Mouse (Mus musculus) lung, embryonic 15.5 days (tissue): ENCODE data around the gene Nf2. TPM values are rescaled to one million over a fixed set of nuclear protein-coding genes. Genes with fewer than 3 reads are reported as not detected.

Source experiments
- ATAC-seq: fragments of 200-750 bp; cut with Nextera tagmentation; 2 replicates; pipeline ENCODE4 v1.8.0; 2017; ENCODE audit warnings: moderate number of reproducible peaks, borderline replicate concordance; ENCODE audit not compliant: low FRiP score, low TSS enrichment; ENCODE audit errors: extremely low read depth
- H3K27ac ChIP-seq: fragments of 300-500 bp; sonication (generic); 2 replicates; pipeline ENCODE4 v1.5.1; 2015; ENCODE audit warnings: moderate library complexity, mild to moderate bottlenecking, inconsistent platforms
- H3K27me3 ChIP-seq: fragments of 300-500 bp; sonication (generic); 2 replicates; pipeline ENCODE4 v1.6.1; 2015; ENCODE audit warnings: inconsistent platforms
- H3K36me3 ChIP-seq: fragments of 300-500 bp; sonication (generic); 2 replicates; pipeline ENCODE4 v1.6.1; 2015; ENCODE audit warnings: inconsistent platforms
- H3K4me1 ChIP-seq: fragments of 300-500 bp; sonication (generic); 2 replicates; pipeline ENCODE4 v1.6.1; 2015; ENCODE audit warnings: inconsistent platforms
- H3K4me2 ChIP-seq: fragments of 300-500 bp; sonication (generic); 2 replicates; pipeline ENCODE4 v1.6.1; 2015; ENCODE audit warnings: inconsistent platforms, mild to moderate bottlenecking, moderate library complexity
- H3K4me3 ChIP-seq: fragments of 300-500 bp; sonication (generic); 2 replicates; pipeline ENCODE4 v1.5.1; 2015; ENCODE audit warnings: mild to moderate bottlenecking, inconsistent platforms
- H3K9ac ChIP-seq: fragments of 300-500 bp; sonication (generic); 2 replicates; pipeline ENCODE4 v1.6.1; 2015; ENCODE audit warnings: inconsistent platforms
- H3K9me3 ChIP-seq: fragments of 300-500 bp; sonication (generic); 2 replicates; pipeline ENCODE4 v1.6.1; 2016; ENCODE audit warnings: inconsistent platforms
- WGBS: fragments of 180-500 bp; shearing (Covaris S2); methylation state at CpG from one replicate; pipeline ENCODE4 v1.1.7; 2015; 5-methylcytosine and 5-hydroxymethylcytosine counted together
- polyA plus RNA-seq: library from polyadenylated mRNA; unstranded; fragments of >200 nt; fragmentation: Nextera tagmentation; extraction: Ambion mirVana; gene quantifications from 2 replicates; pipeline ENCODE4 v1.2.1, GENCODE M21; 2015

The Nf2 gene
- polyA plus RNA-seq, 1 experiment from 2014 or later = 46.3 TPM

GRCm38 (mm10) chr11:4780927-4781326 is 68.4 kb downstream of the Nf2 start:
- WGBS = 81% methylated on average over 3 of the region's 3 CpGs
- Histone ChIP-seq H3K9me3 (no peaks in the 10 kb centered on the region), H3K9ac (no peak overlapping the region), H3K4me2 (no peak overlapping the region), H3K4me1 (no peaks in the 10 kb centered on the region), H3K27me3 (no peaks in the 10 kb centered on the region), H3K27ac (no peak overlapping the region), H3K36me3 (peaks cover 35% of the 10 kb centered on the region), H3K4me3 (no peak overlapping the region)
- ATAC-seq = no peak

DNA sequence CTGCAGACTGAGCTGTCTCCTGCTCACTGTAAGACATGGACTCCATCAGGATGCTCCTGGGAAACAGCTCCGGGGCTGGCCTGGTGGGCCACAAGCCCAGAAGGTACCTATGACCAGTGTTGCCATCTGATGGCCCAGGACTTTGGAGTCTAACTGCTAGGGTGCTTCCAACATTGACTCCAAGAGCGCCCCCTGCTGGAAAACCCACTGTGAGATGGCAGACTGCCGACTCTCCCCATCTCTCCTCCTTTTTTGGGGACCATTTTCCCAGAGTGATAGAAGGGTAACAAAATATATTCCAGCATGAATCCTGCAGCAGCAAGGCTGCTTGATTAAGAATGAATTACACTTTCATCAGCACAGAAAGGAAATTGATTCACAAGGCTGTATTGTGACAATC is 76.4 kb downstream of the Nf2 start:
- no peak overlapping the region for H3K9ac ChIP-seq
- no peaks in the 10 kb centered on the region for H3K27me3 ChIP-seq
- no peaks in the 10 kb centered on the region for H3K9me3 ChIP-seq
- H3K36me3 ChIP-seq = peaks cover 12% of the 10 kb centered on the region; the same call in 1 of the 2 replicates
- no peak overlapping the region for H3K4me3 ChIP-seq
- H3K4me2 ChIP-seq = no peak overlapping the region
- H3K27ac ChIP-seq = no peak overlapping the region
- ATAC-seq = no peak
- WGBS = 32% methylated on average over 3 of the region's 3 CpGs
- no peaks in the 10 kb centered on the region for H3K4me1 ChIP-seq

- Histone ChIP-seq H3K27me3 (no peaks in the 10 kb centered on the region), H3K9me3 (no peaks in the 10 kb centered on the region), H3K4me1 (no peaks in the 10 kb centered on the region), H3K36me3 (peaks cover 12% of the 10 kb centered on the region; the same call in 1 of the 2 replicates), H3K4me2 (no peak overlapping the region), H3K4me3 (no peak overlapping the region), H3K27ac (no peak overlapping the region), H3K9ac (no peak overlapping the region)
- no peak for ATAC-seq
- WGBS = 70% methylated on average over 7 of the region's 7 CpGs
Observed at GRCm38 (mm10) chr11:4771756-4772155, 77.6 kb downstream of the Nf2 start.

- H3K4me3 ChIP-seq = no peak overlapping the region
- peaks cover 12% of the 10 kb centered on the region; the same call in 1 of the 2 replicates for H3K36me3 ChIP-seq
- ATAC-seq = no peak
- no peak overlapping the region for H3K9ac ChIP-seq
- no peak overlapping the region for H3K27ac ChIP-seq
- 90% methylated on average over 6 of the region's 6 CpGs for WGBS
- no peaks in the 10 kb centered on the region for H3K4me1 ChIP-seq
- H3K4me2 ChIP-seq = no peak overlapping the region
- no peaks in the 10 kb centered on the region for H3K9me3 ChIP-seq
- no peaks in the 10 kb centered on the region for H3K27me3 ChIP-seq
Observed at GRCm38 (mm10) chr11:4769881-4770280, 79.5 kb downstream of the Nf2 start.

- Histone ChIP-seq H3K9me3 (no peaks in the 10 kb centered on the region), H3K9ac (no peak overlapping the region), H3K36me3 (peaks cover 12% of the 10 kb centered on the region; the same call in 1 of the 2 replicates), H3K27me3 (no peaks in the 10 kb centered on the region), H3K4me3 (no peak overlapping the region), H3K4me1 (no peaks in the 10 kb centered on the region), H3K4me2 (no peak overlapping the region), H3K27ac (no peak overlapping the region)
- no peak for ATAC-seq
- 67% methylated on average over 7 of the region's 7 CpGs for WGBS
Observed at GRCm38 (mm10) chr11:4769293-4769692, 80.0 kb downstream of the Nf2 start.

- WGBS = 81% methylated on average over 4 of the region's 4 CpGs
- no peak overlapping the region for H3K9ac ChIP-seq
- H3K36me3 ChIP-seq = peaks cover 12% of the 10 kb centered on the region; the same call in 1 of the 2 replicates
- no peak for ATAC-seq
- H3K4me1 ChIP-seq = no peaks in the 10 kb centered on the region
- no peak overlapping the region for H3K4me2 ChIP-seq
- no peak overlapping the region for H3K4me3 ChIP-seq
- peaks cover 1% of the 10 kb centered on the region for H3K27me3 ChIP-seq
- no peaks in the 10 kb centered on the region for H3K9me3 ChIP-seq
- no peak overlapping the region for H3K27ac ChIP-seq
Observed at GRCm38 (mm10) chr11:4768399-4768798, 80.9 kb downstream of the Nf2 start.

GRCm38 (mm10) chr11:4764476-4764875 is 84.9 kb downstream of the Nf2 start:
- H3K9me3 ChIP-seq = no peaks in the 10 kb centered on the region
- no peak overlapping the region for H3K9ac ChIP-seq
- WGBS = 49% methylated on average over 5 of the region's 5 CpGs
- H3K4me1 ChIP-seq = peaks cover 10% of the 10 kb centered on the region; the same call in 1 of the 2 replicates
- H3K4me3 ChIP-seq = no peak overlapping the region
- no peak overlapping the region for H3K4me2 ChIP-seq
- peaks cover 22% of the 10 kb centered on the region for H3K27me3 ChIP-seq
- peaks cover 3% of the 10 kb centered on the region; the same call in 1 of the 2 replicates for H3K36me3 ChIP-seq
- no peak for ATAC-seq
- no peak overlapping the region for H3K27ac ChIP-seq

GRCm38 (mm10) chr11:4763631-4764030 is 85.7 kb downstream of the Nf2 start:
- Histone ChIP-seq H3K36me3 (peaks cover 3% of the 10 kb centered on the region; the same call in 1 of the 2 replicates), H3K9ac (no peak overlapping the region), H3K9me3 (no peaks in the 10 kb centered on the region), H3K4me2 (no peak overlapping the region), H3K4me3 (no peak overlapping the region), H3K4me1 (peaks cover 10% of the 10 kb centered on the region; the same call in 1 of the 2 replicates), H3K27ac (no peak overlapping the region), H3K27me3 (peaks cover 22% of the 10 kb centered on the region)
- no peak for ATAC-seq
- WGBS = 11% methylated on average over 5 of the region's 5 CpGs

DNA sequence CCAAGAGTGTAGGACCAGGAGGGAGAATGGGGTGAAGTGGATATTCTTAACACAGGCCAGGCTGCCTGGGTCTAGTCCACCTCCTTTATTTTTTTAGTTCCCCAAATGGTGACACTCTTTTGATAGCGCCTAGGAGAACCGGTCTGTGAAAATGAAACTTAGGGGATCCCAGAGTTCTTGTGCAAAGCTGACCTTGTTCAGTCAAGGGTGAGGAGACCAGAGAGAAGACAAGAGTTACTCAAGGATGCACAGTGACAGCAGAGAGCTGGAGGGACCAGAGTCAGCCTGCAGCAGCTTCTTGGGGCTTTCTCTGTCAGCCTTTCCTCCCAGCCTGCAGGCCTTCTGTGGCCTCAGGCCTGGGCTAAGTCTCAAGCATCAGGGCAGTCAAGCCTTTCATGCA is 86.8 kb downstream of the Nf2 start:
- H3K4me3 ChIP-seq = no peak overlapping the region
- no peak for ATAC-seq
- H3K4me2 ChIP-seq = no peak overlapping the region
- H3K27me3 ChIP-seq = peaks cover 22% of the 10 kb centered on the region
- no peaks in the 10 kb centered on the region for H3K36me3 ChIP-seq
- H3K27ac ChIP-seq = no peak overlapping the region
- H3K9ac ChIP-seq = no peak overlapping the region
- peaks cover 10% of the 10 kb centered on the region; the same call in 1 of the 2 replicates for H3K4me1 ChIP-seq
- WGBS = 24% methylated on average over 2 of the region's 2 CpGs
- no peaks in the 10 kb centered on the region for H3K9me3 ChIP-seq

DNA sequence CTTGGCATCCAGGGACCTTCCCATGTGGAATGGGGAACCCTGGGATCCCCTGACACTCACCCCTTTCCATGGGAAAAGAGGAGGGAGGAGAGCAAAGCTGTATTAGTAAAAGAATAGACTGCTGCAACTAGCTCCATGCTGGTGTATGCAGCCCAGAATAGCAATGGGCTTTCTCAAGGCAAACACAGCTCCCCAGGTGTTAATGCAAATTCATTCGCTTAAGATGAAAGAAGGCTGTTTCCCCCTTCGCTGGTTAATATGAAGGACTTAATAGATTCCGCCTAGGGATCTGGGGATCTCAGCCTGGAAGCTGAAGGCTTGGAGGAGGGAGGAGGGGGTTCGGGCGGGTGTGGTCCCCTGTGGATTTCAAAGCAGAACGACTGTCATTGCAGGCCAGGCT is 87.3 kb downstream of the Nf2 start:
- H3K27me3 ChIP-seq = peaks cover 22% of the 10 kb centered on the region
- ATAC-seq = no peak
- 26% methylated on average over 6 of the region's 6 CpGs for WGBS
- H3K36me3 ChIP-seq = no peaks in the 10 kb centered on the region
- H3K27ac ChIP-seq = no peak overlapping the region
- H3K4me1 ChIP-seq = peaks cover 10% of the 10 kb centered on the region; the same call in 1 of the 2 replicates
- no peak overlapping the region for H3K4me3 ChIP-seq
- no peak overlapping the region for H3K4me2 ChIP-seq
- H3K9ac ChIP-seq = no peak overlapping the region
- H3K9me3 ChIP-seq = no peaks in the 10 kb centered on the region

DNA sequence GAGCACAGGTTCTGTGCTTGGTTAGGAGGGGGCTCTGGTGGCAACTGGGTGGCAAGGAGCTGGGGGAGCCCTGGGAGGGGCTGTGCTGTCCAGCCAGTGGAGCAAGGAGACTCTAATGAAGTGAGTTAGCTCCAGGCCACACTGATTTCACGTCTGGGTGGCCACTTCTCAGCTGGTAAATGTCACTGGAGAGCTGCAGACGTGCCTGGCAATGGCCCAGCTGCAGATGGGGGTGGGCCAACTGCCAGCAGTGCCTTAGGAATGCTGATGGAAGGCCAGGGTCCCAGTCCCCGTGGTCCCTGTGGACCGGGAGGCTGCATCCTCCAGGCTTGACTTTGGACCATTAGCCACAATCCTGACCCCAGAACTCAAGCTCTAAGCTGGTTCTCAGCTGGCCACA is 88.9 kb downstream of the Nf2 start:
- ATAC-seq = peak; percentile 79; the same call in 1 of the 2 replicates
- Histone ChIP-seq H3K27ac (peak overlapping the region; percentile 39; the same call in 1 of the 2 replicates), H3K9ac (no peak overlapping the region), H3K36me3 (no peaks in the 10 kb centered on the region), H3K27me3 (peaks cover 22% of the 10 kb centered on the region), H3K4me3 (no peak overlapping the region), H3K9me3 (no peaks in the 10 kb centered on the region), H3K4me1 (peaks cover 10% of the 10 kb centered on the region; the same call in 1 of the 2 replicates), H3K4me2 (no peak overlapping the region)
- WGBS = 12% methylated on average over 4 of the region's 4 CpGs

DNA sequence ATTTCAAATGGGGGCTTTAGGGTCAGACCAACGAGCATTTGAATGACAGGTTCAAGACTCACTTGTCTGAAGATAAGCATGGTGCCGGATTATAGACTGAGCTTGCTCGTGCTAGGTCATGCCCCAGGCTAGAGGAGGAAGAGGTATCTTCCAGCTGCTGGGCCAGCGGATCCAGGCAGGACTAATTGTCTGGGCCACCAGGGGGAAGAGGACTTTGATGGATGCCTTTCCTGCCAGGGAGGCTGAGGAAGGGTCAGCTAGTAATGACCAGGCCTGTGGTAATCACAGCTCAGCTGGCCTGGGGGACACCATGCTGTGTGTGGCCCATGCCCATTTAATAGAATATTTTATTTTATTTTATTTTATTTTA is 91.6 kb downstream of the Nf2 start:
- 10% methylated on average over 4 of the region's 4 CpGs for WGBS
- Histone ChIP-seq H3K4me2 (no peak overlapping the region), H3K27ac (no peak overlapping the region), H3K9me3 (no peaks in the 10 kb centered on the region), H3K4me1 (peaks cover 10% of the 10 kb centered on the region; the same call in 1 of the 2 replicates), H3K4me3 (no peak overlapping the region), H3K9ac (no peak overlapping the region), H3K27me3 (peaks cover 15% of the 10 kb centered on the region), H3K36me3 (no peaks in the 10 kb centered on the region)
- ATAC-seq = no peak
